In genomic region chr15:89179630-89179964, GRCm38 (mm10) we compare ENCODE assay signal across 8 mouse cellular contexts. TPM values are rescaled to one million over a fixed set of nuclear protein-coding genes. Genes with fewer than 3 reads are reported as not detected.
A peak's percentile ranks its signal among the peaks of the same experiment; 100 is the strongest.
DNase-seq lines count a peak whose midpoint lies in the region; ATAC-seq lines count a peak whose summit lies in the region.

No protein-coding gene starts in this region.

- peak overlapping the region; percentile 94 for H3K9ac ChIP-seq in kidney, embryonic 16.5 days (replicated peaks; ENCODE audit: low read length)
- peak overlapping the region; percentile 97 for H3K9ac ChIP-seq in hindbrain, embryonic 13.5 days
- H3K9ac ChIP-seq in midbrain, embryonic 14.5 days (replicated peaks; ENCODE audit: low read length): peak overlapping the region; percentile 92

- H3K4me1 ChIP-seq in kidney, embryonic 16.5 days (ENCODE audit: insufficient read depth, low read length): peaks cover 67% of the 10 kb centered on the region
- H3K4me1 ChIP-seq in brown adipose tissue, adult 24 weeks (ENCODE audit: control insufficient read depth, insufficient read depth, insufficient read length, low read length): peaks cover 17% of the 10 kb centered on the region
- H3K4me1 ChIP-seq in hindbrain, embryonic 13.5 days (replicated peaks): peaks cover 87% of the 10 kb centered on the region
- H3K4me1 ChIP-seq in midbrain, embryonic 14.5 days (ENCODE audit: control insufficient read depth, insufficient read depth, low read length): peaks cover 60% of the 10 kb centered on the region

- WGBS in kidney, embryonic 16.5 days: 1% methylated on average over 6 of the region's 6 CpGs
- 2% methylated on average over 6 of the region's 6 CpGs for WGBS in hindbrain, embryonic 13.5 days
- 2% methylated on average over 6 of the region's 6 CpGs for WGBS in midbrain, embryonic 14.5 days

- no peaks in the 10 kb centered on the region for H3K27me3 ChIP-seq in kidney, embryonic 16.5 days (ENCODE audit: insufficient read depth, low read length)
- 0 out of 2 replicates have a peak, but pooled peaks cover 3% of the 10 kb centered on the region for H3K27me3 ChIP-seq in hindbrain, embryonic 13.5 days
- no peaks in the 10 kb centered on the region for H3K27me3 ChIP-seq in midbrain, embryonic 14.5 days (ENCODE audit: control insufficient read depth, insufficient read depth, low read length)

- peak overlapping the region; percentile 78 for H3K4me2 ChIP-seq in kidney, embryonic 16.5 days (replicated peaks; ENCODE audit: low read depth, low read length)
- peak overlapping the region; percentile 97 for H3K4me2 ChIP-seq in hindbrain, embryonic 13.5 days
- peak overlapping the region; percentile 70 for H3K4me2 ChIP-seq in midbrain, embryonic 14.5 days (ENCODE audit: low read length)

- H3K9me3 ChIP-seq in kidney, embryonic 16.5 days (ENCODE audit: low read length): no peaks in the 10 kb centered on the region
- H3K9me3 ChIP-seq in hindbrain, embryonic 13.5 days: no peaks in the 10 kb centered on the region
- no peaks in the 10 kb centered on the region for H3K9me3 ChIP-seq in midbrain, embryonic 14.5 days (ENCODE audit: control insufficient read depth, low read length)

- no peak for DNase-seq in kidney, adult 11 months
- no peak for DNase-seq in midbrain, embryonic 14.5 days
- no peak for DNase-seq in urinary bladder, adult 18-20 months (ENCODE audit: low spot score in 2 of 2)
- DNase-seq in thymus, postnatal 4 days: no peak
- DNase-seq in urinary bladder, postnatal 4 days (ENCODE audit: low spot score in 2 of 2): no peak

- no peaks in the 10 kb centered on the region for H3K36me3 ChIP-seq in kidney, embryonic 16.5 days (ENCODE audit: insufficient read depth, low read length)
- H3K36me3 ChIP-seq in hindbrain, embryonic 13.5 days: peaks cover 3% of the 10 kb centered on the region
- peaks cover 3% of the 10 kb centered on the region for H3K36me3 ChIP-seq in midbrain, embryonic 14.5 days (ENCODE audit: control insufficient read depth, insufficient read depth, low read length)

- peak overlapping the region; percentile 93 for H3K27ac ChIP-seq in kidney, embryonic 16.5 days (ENCODE audit: low read length)
- peak overlapping the region; percentile 53 for H3K27ac ChIP-seq in brown adipose tissue, adult 24 weeks (replicated peaks; ENCODE audit: low read depth, low read length)
- H3K27ac ChIP-seq in hindbrain, embryonic 13.5 days: peak overlapping the region; percentile 96
- peak overlapping the region; percentile 95 for H3K27ac ChIP-seq in midbrain, embryonic 14.5 days (replicated peaks; ENCODE audit: low read depth, low read length)

- ATAC-seq in kidney, embryonic 16.5 days (ENCODE audit: low FRiP score, low TSS enrichment): no peak
- no peak for ATAC-seq in hindbrain, embryonic 13.5 days (ENCODE audit: low FRiP score)
- ATAC-seq in midbrain, embryonic 14.5 days (ENCODE audit: low FRiP score, low TSS enrichment): no peak

- peak overlapping the region; percentile 81 for H3K4me3 ChIP-seq in kidney, embryonic 16.5 days (ENCODE audit: low read length)
- peak overlapping the region; percentile 61 for H3K4me3 ChIP-seq in brown adipose tissue, adult 24 weeks (ENCODE audit: insufficient read depth, low read depth, low read length)
- H3K4me3 ChIP-seq in hindbrain, embryonic 13.5 days: peak overlapping the region; percentile 86
- peak overlapping the region; percentile 79 for H3K4me3 ChIP-seq in midbrain, embryonic 14.5 days (replicated peaks; ENCODE audit: low read depth, low read length)

RNA-seq across cellular contexts. Expression of gene Plxnb2, which starts 1.0 kb away (rescaled TPM):
- polyA plus RNA-seq in kidney, embryonic 16.5 days (2015; fragmentation: Nextera tagmentation; extraction: Ambion mirVana): 184 and 188 TPM in 2 replicates
- polyA plus RNA-seq in brown adipose tissue, adult 24 weeks (2012; ENCODE audit: insufficient read depth, insufficient read length, missing spikeins): 5.4 and 7.5 TPM in 2 replicates
- polyA plus RNA-seq in hindbrain, embryonic 13.5 days (2015; fragmentation: Nextera tagmentation; extraction: Ambion mirVana): 99.2 and 104 TPM in 2 replicates
- polyA plus RNA-seq in midbrain, embryonic 14.5 days (2014; fragmentation: Nextera tagmentation; extraction: Ambion mirVana): 86.4 and 107 TPM in 2 replicates

RNA-seq across cellular contexts. Expression of gene Dennd6b, which starts 16.7 kb away (rescaled TPM):
- 20.4 and 21.9 TPM in 2 replicates for polyA plus RNA-seq in kidney, embryonic 16.5 days (2015; fragmentation: Nextera tagmentation; extraction: Ambion mirVana)
- 1.8 and 2.2 TPM in 2 replicates for polyA plus RNA-seq in brown adipose tissue, adult 24 weeks (2012; ENCODE audit: insufficient read depth, insufficient read length, missing spikeins)
- polyA plus RNA-seq in hindbrain, embryonic 13.5 days (2015; fragmentation: Nextera tagmentation; extraction: Ambion mirVana): 75.1 and 86.5 TPM in 2 replicates
- 85.2 and 117 TPM in 2 replicates for polyA plus RNA-seq in midbrain, embryonic 14.5 days (2014; fragmentation: Nextera tagmentation; extraction: Ambion mirVana)

RNA-seq across cellular contexts. Expression of gene Mapk11, which starts 30.2 kb away (rescaled TPM):
- polyA plus RNA-seq in kidney, embryonic 16.5 days (2015; fragmentation: Nextera tagmentation; extraction: Ambion mirVana): 16.0 and 16.4 TPM in 2 replicates
- 1.1 and 2.5 TPM in 2 replicates for polyA plus RNA-seq in brown adipose tissue, adult 24 weeks (2012; ENCODE audit: insufficient read depth, insufficient read length, missing spikeins)
- polyA plus RNA-seq in hindbrain, embryonic 13.5 days (2015; fragmentation: Nextera tagmentation; extraction: Ambion mirVana): 36.1 and 36.5 TPM in 2 replicates
- polyA plus RNA-seq in midbrain, embryonic 14.5 days (2014; fragmentation: Nextera tagmentation; extraction: Ambion mirVana): 23.7 and 27.9 TPM in 2 replicates

RNA-seq across cellular contexts. Expression of gene Ppp6r2, which starts 31.8 kb away (rescaled TPM):
- polyA plus RNA-seq in kidney, embryonic 16.5 days (2015; fragmentation: Nextera tagmentation; extraction: Ambion mirVana): 24.0 and 26.7 TPM in 2 replicates
- 23.0 and 25.7 TPM in 2 replicates for polyA plus RNA-seq in brown adipose tissue, adult 24 weeks (2012; ENCODE audit: insufficient read depth, insufficient read length, missing spikeins)
- 82.8 and 87.3 TPM in 2 replicates for polyA plus RNA-seq in hindbrain, embryonic 13.5 days (2015; fragmentation: Nextera tagmentation; extraction: Ambion mirVana)
- 88.6 and 90.0 TPM in 2 replicates for polyA plus RNA-seq in midbrain, embryonic 14.5 days (2014; fragmentation: Nextera tagmentation; extraction: Ambion mirVana)

RNA-seq across cellular contexts. Expression of gene Mapk12, which starts 39.1 kb away (rescaled TPM):
- polyA plus RNA-seq in kidney, embryonic 16.5 days (2015; fragmentation: Nextera tagmentation; extraction: Ambion mirVana): 15.5 and 16.2 TPM in 2 replicates
- polyA plus RNA-seq in brown adipose tissue, adult 24 weeks (2012; ENCODE audit: insufficient read depth, insufficient read length, missing spikeins): 6.6 and 7.5 TPM in 2 replicates
- polyA plus RNA-seq in hindbrain, embryonic 13.5 days (2015; fragmentation: Nextera tagmentation; extraction: Ambion mirVana): 5.9 and 7.1 TPM in 2 replicates
- 4.1 and 4.6 TPM in 2 replicates for polyA plus RNA-seq in midbrain, embryonic 14.5 days (2014; fragmentation: Nextera tagmentation; extraction: Ambion mirVana)

Comparison
In these comparisons a context has a peak if more than half of its experiments do, and no peak if none do; other contexts are left out.
1. RNA of gene Plxnb2, which starts 1.0 kb away (polyA plus RNA-seq): 184 to 188 TPM in kidney, embryonic 16.5 days, 86.4 to 107 TPM in midbrain, embryonic 14.5 days and 99.2 to 104 TPM in hindbrain, embryonic 13.5 days; 5.4 to 7.5 TPM in brown adipose tissue, adult 24 weeks; every median in the first group is over 10 times any median in the second.
2. Peak in every context shown above with its lines, with median percentiles within 50 percentile points of each other: H3K27ac ChIP-seq, H3K4me2 ChIP-seq, H3K4me3 ChIP-seq and H3K9ac ChIP-seq.